Mouse (Mus musculus): ENCODE data around the gene Zswim1. TPM values are rescaled to one million over a fixed set of nuclear protein-coding genes. Genes with fewer than 3 reads are reported as not detected.
A peak's percentile ranks its signal among the peaks of the same experiment; 100 is the strongest.

Gene Zswim1
- total and polyA plus RNA-seq, 3 experiments: 8.2 to 17.4 TPM; not detected in 1

- no peak for DNase-seq (ENCODE audit: low read depth, low spot score)
- no peaks in the 10 kb centered on the region; the same call in 1 of the 2 replicates for H3K79me2 ChIP-seq (ENCODE audit: control insufficient read depth, insufficient read depth, low read length, poor library complexity)
- H3K9ac ChIP-seq (ENCODE audit: control insufficient read depth, low read depth, low read length, poor library complexity, severe bottlenecking): peak overlapping the region; percentile 66
- no peaks in the 10 kb centered on the region for H3K27me3 ChIP-seq (ENCODE audit: control insufficient read depth in 1 of 2, insufficient read depth in 2 of 2, low read length in 2 of 2)
- H3K9me3 ChIP-seq (replicated peaks; ENCODE audit: insufficient read depth, low read length): no peaks in the 10 kb centered on the region
- peak overlapping the region; percentile 63 to 88 for H3K4me3 ChIP-seq (ENCODE audit: control insufficient read depth in 1 of 2, insufficient read depth in 1 of 2, low read depth in 2 of 2, low read length in 2 of 2)
- TF ChIP-seq E2F4 (IDR thresholded peaks at IDR 0.05; ENCODE audit: borderline replicate concordance, low read depth, low read length) (no peak), TAL1 (IDR thresholded peaks at IDR 0.05; ENCODE audit: low read length) (peak; percentile 38), NRF1 (IDR thresholded peaks at IDR 0.05; ENCODE audit: insufficient read depth, low read depth, low read length, poor library complexity, severe bottlenecking) (no peak), TBP (IDR thresholded peaks at IDR 0.05; ENCODE audit: low read depth, low read length) (peak; percentile 77; the same call in 1 of the 2 replicates), RCOR1 (IDR thresholded peaks at IDR 0.05; ENCODE audit: low read depth, low read length) (peak; percentile 85), BHLHE40 (IDR thresholded peaks at IDR 0.05; ENCODE audit: borderline replicate concordance, low read depth, low read length) (peak; percentile 24; the same call in 1 of the 2 replicates), EP300 (IDR thresholded peaks at IDR 0.05; ENCODE audit: low read depth in 1 of 2, low read length in 2 of 2) (peak in 1 of 2 experiments; percentile 13; a peak in 2 of 4 replicates), GATA1 (IDR thresholded peaks at IDR 0.05; ENCODE audit: low read depth, low read length) (0 out of 2 replicates have a peak, but pooled peaks have one; percentile 9)
- peaks cover 0 to 5% of the 10 kb centered on the region in 2 experiments; a peak in 1 of 4 replicates for H3K36me3 ChIP-seq (ENCODE audit: control insufficient read depth in 1 of 2, insufficient read depth in 2 of 2, low read length in 2 of 2)
- H3K27ac ChIP-seq (ENCODE audit: control insufficient read depth, low read depth, low read length): peak overlapping the region; percentile 13; the same call in 1 of the 2 replicates
- peaks cover 3 to 9% of the 10 kb centered on the region in 2 experiments; a peak in 3 of 4 replicates for H3K4me1 ChIP-seq (ENCODE audit: control insufficient read depth in 1 of 2, insufficient read depth in 2 of 2, low read length in 2 of 2)
Measured at GRCm38 (mm10) chr2:164784869-164785420, 37.5 kb upstream of the Zswim1 start.

GRCm38 (mm10) chr2:164785481-164786387 lies 36.8 kb upstream of the Zswim1 start, which contains the start of gene Snx21:
Snx21 (plus strand) TSS chr2:164785823.
- Histone ChIP-seq H3K9me3 (replicated peaks; ENCODE audit: insufficient read depth, low read length) (no peaks in the 10 kb centered on the region), H3K79me2 (ENCODE audit: control insufficient read depth, insufficient read depth, low read length, poor library complexity) (no peaks in the 10 kb centered on the region; the same call in 1 of the 2 replicates), H3K27me3 (ENCODE audit: control insufficient read depth in 1 of 2, insufficient read depth in 2 of 2, low read length in 2 of 2) (no peaks in the 10 kb centered on the region), H3K27ac (ENCODE audit: control insufficient read depth, low read depth, low read length) (peak within 1 kb of the TSS; percentile 13), H3K36me3 (ENCODE audit: control insufficient read depth in 1 of 2, insufficient read depth in 2 of 2, low read length in 2 of 2) (peaks cover 0 to 5% of the 10 kb centered on the region in 2 experiments; a peak in 1 of 4 replicates), H3K4me1 (ENCODE audit: control insufficient read depth in 1 of 2, insufficient read depth in 2 of 2, low read length in 2 of 2) (peaks cover 3 to 9% of the 10 kb centered on the region in 2 experiments; a peak in 3 of 4 replicates), H3K4me3 (ENCODE audit: control insufficient read depth in 1 of 2, insufficient read depth in 1 of 2, low read depth in 2 of 2, low read length in 2 of 2) (peak within 1 kb of the TSS; percentile 63 to 88), H3K9ac (ENCODE audit: control insufficient read depth, low read depth, low read length, poor library complexity, severe bottlenecking) (peak within 1 kb of the TSS; percentile 66)
- DNase-seq (ENCODE audit: low read depth, low spot score): peak; percentile 84
- TF ChIP-seq CHD2 (IDR thresholded peaks at IDR 0.05; ENCODE audit: low read length) (no peak), MAFK (IDR thresholded peaks at IDR 0.05; ENCODE audit: borderline replicate concordance, low read depth, low read length) (no peak), ELF1 (IDR thresholded peaks at IDR 0.05; ENCODE audit: low read depth, low read length) (no peak), POLR2AphosphoS2 (IDR thresholded peaks at IDR 0.05; ENCODE audit: low read length) (no peak), SIN3A (IDR thresholded peaks at IDR 0.05; ENCODE audit: low read length) (peak; percentile 36), GATA1 (IDR thresholded peaks at IDR 0.05; ENCODE audit: low read depth, low read length) (no peak), MAX (IDR thresholded peaks at IDR 0.05; ENCODE audit: low read length) (peak; percentile 44), UBTF (IDR thresholded peaks at IDR 0.05; ENCODE audit: borderline replicate concordance, insufficient read depth, low read depth, low read length) (0 out of 2 replicates have a peak, but pooled peaks have one; percentile 71), ETS1 (IDR thresholded peaks at IDR 0.05; ENCODE audit: low read depth, low read length) (peak; percentile 35; the same call in 1 of the 2 replicates), ZC3H11A (IDR thresholded peaks at IDR 0.05; ENCODE audit: low read depth, low read length) (no peak), CHD1 (IDR thresholded peaks at IDR 0.05; ENCODE audit: low read depth, low read length) (no peak), TAL1 (IDR thresholded peaks at IDR 0.05; ENCODE audit: low read length) (no peak), ZMIZ1 (IDR thresholded peaks at IDR 0.05; ENCODE audit: low read depth, low read length) (no peak), TBP (IDR thresholded peaks at IDR 0.05; ENCODE audit: low read depth, low read length) (no peak), MAZ (IDR thresholded peaks at IDR 0.05; ENCODE audit: low read depth, low read length) (0 out of 2 replicates have a peak, but pooled peaks have one; percentile 48), CTCF (IDR thresholded peaks at IDR 0.05 in 2 of 3, conservative IDR thresholded peaks at IDR 0.05 in 1 of 3; ENCODE audit: control insufficient read depth in 1 of 3, insufficient read depth in 1 of 3, low read depth in 2 of 3, low read length in 3 of 3, poor library complexity in 1 of 3, severe bottlenecking in 1 of 3) (peak in 1 of 3 experiments; percentile 19; a peak in 2 of 6 replicates), MYC (IDR thresholded peaks at IDR 0.05; ENCODE audit: low read depth, low read length) (no peak), TCF12 (IDR thresholded peaks at IDR 0.05; ENCODE audit: low read depth, low read length) (no peak), BHLHE40 (IDR thresholded peaks at IDR 0.05; ENCODE audit: borderline replicate concordance, low read depth, low read length) (no peak), RCOR1 (IDR thresholded peaks at IDR 0.05; ENCODE audit: low read depth, low read length) (0 out of 2 replicates have a peak, but pooled peaks have one; percentile 24), MXI1 (IDR thresholded peaks at IDR 0.05; ENCODE audit: low read depth, low read length) (no peak; the same call in 1 of the 2 replicates), HCFC1 (IDR thresholded peaks at IDR 0.05; ENCODE audit: low read depth, low read length) (peak; percentile 55; the same call in 1 of the 2 replicates), POLR2A (IDR thresholded peaks at IDR 0.05; ENCODE audit: control insufficient read depth in 1 of 2, insufficient read depth in 1 of 2, low read depth in 1 of 2, low read length in 2 of 2, poor library complexity in 1 of 2) (peak in 1 of 2 experiments; percentile 39; a peak in 1 of 4 replicates), NELFE (IDR thresholded peaks at IDR 0.05; ENCODE audit: low read depth, low read length) (no peak)
